Mouse (Mus musculus) hindbrain, embryonic 12.5 days (tissue): Measurements from ENCODE around the gene Krtap5-4. TPM values are rescaled to one million over a fixed set of nuclear protein-coding genes. Genes with fewer than 3 reads are reported as not detected.
"Not testable (repeated sequence)": the region's sequence is repeated elsewhere in the genome, so short reads cannot be mapped to it uniquely, and the experiment has no call there.

Experiments
- ATAC-seq: fragments of 200-750 bp; cut with Nextera tagmentation; 2 replicates; pipeline ENCODE4 v1.8.0; 2017; ENCODE audit warnings: moderate TSS enrichment; ENCODE audit not compliant: low FRiP score
- H3K27ac ChIP-seq: fragments of 300-500 bp; sonication (generic); 2 replicates; pipeline ENCODE4 v1.5.1; 2016; ENCODE audit warnings: mild to moderate bottlenecking
- H3K27me3 ChIP-seq: fragments of 300-500 bp; sonication (generic); 2 replicates; pipeline ENCODE4 v1.6.1; 2016; ENCODE audit warnings: mild to moderate bottlenecking
- H3K36me3 ChIP-seq: fragments of 300-500 bp; sonication (generic); 2 replicates; pipeline ENCODE4 v1.6.1; 2016; ENCODE audit warnings: mild to moderate bottlenecking
- H3K4me1 ChIP-seq: fragments of 300-500 bp; sonication (generic); 2 replicates; pipeline ENCODE4 v1.6.1; 2016
- H3K4me2 ChIP-seq: fragments of 300-500 bp; sonication (generic); replicated peaks from 2 replicates; pipeline ENCODE4 v1.6.1; 2016; ENCODE audit warnings: mild to moderate bottlenecking
- H3K4me3 ChIP-seq: fragments of 300-500 bp; sonication (generic); 2 replicates; pipeline ENCODE4 v1.5.1; 2016; ENCODE audit warnings: mild to moderate bottlenecking
- H3K9ac ChIP-seq: fragments of 300-500 bp; sonication (generic); 2 replicates; pipeline ENCODE4 v1.6.1; 2016; ENCODE audit warnings: mild to moderate bottlenecking, moderate library complexity
- H3K9me3 ChIP-seq: fragments of 300-500 bp; sonication (generic); replicated peaks from 2 replicates; pipeline ENCODE4 v1.6.1; 2016; ENCODE audit warnings: mild to moderate bottlenecking
- WGBS: fragments of 180-500 bp; shearing (Covaris S2); methylation state at CpG from one replicate; pipeline ENCODE4 v1.1.7; 2016; 5-methylcytosine and 5-hydroxymethylcytosine counted together
- polyA plus RNA-seq: library from polyadenylated mRNA; unstranded; fragments of >200 nt; fragmentation: Nextera tagmentation; extraction: Ambion mirVana; gene quantifications from 2 replicates; pipeline ENCODE4 v1.2.1, GENCODE M21; 2016

Gene Krtap5-4
- polyA plus RNA-seq, 1 experiment from 2014 or later, result not detected

DNA sequence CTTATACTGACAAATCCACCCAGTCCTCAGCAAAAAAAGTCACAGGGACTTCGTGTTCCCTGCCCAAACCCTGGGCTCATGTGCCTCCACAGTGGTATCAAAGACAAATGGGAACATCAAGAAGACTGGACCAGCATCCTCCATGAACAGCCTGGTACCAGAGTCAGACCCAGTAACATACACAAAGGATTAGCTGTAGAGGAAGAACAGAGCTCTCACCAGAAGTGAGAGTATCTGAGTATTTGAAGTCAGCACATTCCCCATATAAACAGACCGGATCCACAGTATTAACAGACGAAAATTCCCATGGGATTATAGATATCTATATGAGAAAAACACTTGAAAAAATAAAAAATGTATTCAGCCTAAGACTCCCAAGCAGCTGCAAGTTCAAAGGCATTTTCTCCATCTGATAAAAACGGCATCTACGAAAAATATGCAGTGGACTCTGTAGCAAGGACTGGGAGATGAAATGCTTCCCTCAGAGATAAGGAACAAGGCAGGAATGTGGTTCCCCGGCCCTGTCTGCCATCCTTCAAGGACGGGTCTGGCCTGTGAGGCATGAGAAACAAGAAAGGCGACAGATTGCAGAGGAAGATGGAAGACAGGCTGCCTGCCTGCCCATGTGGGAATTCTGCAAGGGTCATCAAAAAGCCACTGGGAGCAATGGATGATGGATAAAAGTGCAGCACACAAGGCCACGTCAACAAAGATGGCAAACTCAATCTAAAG is 23.5 kb downstream of the Krtap5-4 start:
- Histone ChIP-seq H3K4me2 (no peak overlapping the region), H3K27me3 (no peaks in the 10 kb centered on the region), H3K4me1 (peaks cover 13% of the 10 kb centered on the region), H3K9me3 (no peaks in the 10 kb centered on the region), H3K36me3 (no peaks in the 10 kb centered on the region), H3K9ac (no peak overlapping the region), H3K4me3 (no peak overlapping the region), H3K27ac (no peak overlapping the region)
- 63% methylated on average over 9 of the region's 9 CpGs for WGBS
- no peak for ATAC-seq

DNA sequence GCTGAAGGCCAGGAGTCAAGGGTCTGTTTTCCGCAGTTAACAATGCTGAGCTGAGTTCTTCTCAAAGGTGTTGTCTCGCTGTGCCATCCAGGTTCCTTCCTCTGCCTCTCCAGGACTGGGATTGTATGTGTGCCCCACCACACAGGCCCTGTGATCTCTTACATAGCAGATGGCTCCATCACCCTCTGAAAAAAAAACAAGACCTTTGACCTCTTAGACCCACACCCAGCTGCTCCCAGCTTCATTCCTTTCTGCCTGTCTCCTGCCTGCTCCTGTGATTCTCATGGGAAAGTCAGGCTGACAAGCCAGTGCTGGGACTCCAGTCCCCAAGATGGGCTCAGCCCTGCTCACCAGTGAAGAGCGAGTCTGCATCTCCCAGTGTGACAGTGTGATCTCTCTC is 25.2 kb downstream of the Krtap5-4 start:
- H3K27ac ChIP-seq, result no peak overlapping the region
- no peaks in the 10 kb centered on the region for H3K9me3 ChIP-seq
- H3K4me1 ChIP-seq, result peaks cover 13% of the 10 kb centered on the region
- no peak for ATAC-seq
- no peaks in the 10 kb centered on the region for H3K27me3 ChIP-seq
- 66% methylated on average over 3 of the region's 3 CpGs for WGBS
- no peaks in the 10 kb centered on the region for H3K36me3 ChIP-seq
- H3K4me2 ChIP-seq, result no peak overlapping the region
- no peak overlapping the region for H3K4me3 ChIP-seq
- no peak overlapping the region for H3K9ac ChIP-seq

GRCm38 (mm10) chr7:142330271-142330724 is 26.9 kb downstream of the Krtap5-4 start:
- Histone ChIP-seq H3K27me3 (no peaks in the 10 kb centered on the region), H3K36me3 (no peaks in the 10 kb centered on the region), H3K9me3 (no peaks in the 10 kb centered on the region), H3K4me1 (peaks cover 13% of the 10 kb centered on the region), H3K27ac (no peak overlapping the region), H3K4me2 (no peak overlapping the region), H3K4me3 (no peak overlapping the region), H3K9ac (no peak overlapping the region)
- WGBS, result 63% methylated on average over 9 of the region's 9 CpGs
- ATAC-seq, result no peak

DNA sequence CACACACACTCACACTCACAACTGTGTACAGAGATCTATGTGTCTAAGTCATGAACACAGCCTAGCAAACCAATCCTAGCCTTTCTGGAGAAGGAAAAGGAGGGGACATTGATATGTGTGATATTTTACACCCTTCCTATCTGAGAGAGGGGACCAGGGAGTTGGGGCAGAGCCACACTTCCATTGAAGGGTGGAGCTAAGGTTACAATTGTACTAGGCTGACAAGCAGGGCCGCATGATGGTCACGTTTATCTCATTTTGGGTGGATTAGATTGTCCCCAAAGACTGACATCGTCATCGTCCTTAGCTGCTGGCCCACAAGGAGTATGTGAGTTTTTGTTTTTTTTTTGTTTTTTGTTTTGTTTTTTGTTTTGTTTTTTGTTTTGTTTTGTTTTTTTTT is 27.9 kb downstream of the Krtap5-4 start:
- Histone ChIP-seq H3K27me3 (no peaks in the 10 kb centered on the region), H3K9ac (no peak overlapping the region), H3K4me2 (no peak overlapping the region), H3K27ac (no peak overlapping the region), H3K9me3 (no peaks in the 10 kb centered on the region), H3K4me3 (no peak overlapping the region), H3K4me1 (peaks cover 13% of the 10 kb centered on the region), H3K36me3 (no peaks in the 10 kb centered on the region)
- 89% methylated on average over 4 of the region's 4 CpGs for WGBS
- ATAC-seq, result no peak

- H3K9me3 ChIP-seq, ATAC-seq, H3K27ac ChIP-seq, H3K4me2 ChIP-seq, H3K9ac ChIP-seq, H3K4me3 ChIP-seq, H3K36me3 ChIP-seq, H3K27me3 ChIP-seq: not testable (repeated sequence)
- 77% methylated on average over 4 of the region's 9 CpGs for WGBS
- peaks cover 13% of the 10 kb centered on the region for H3K4me1 ChIP-seq
Observed at GRCm38 (mm10) chr7:142332741-142333140, 29.4 kb downstream of the Krtap5-4 start.

DNA sequence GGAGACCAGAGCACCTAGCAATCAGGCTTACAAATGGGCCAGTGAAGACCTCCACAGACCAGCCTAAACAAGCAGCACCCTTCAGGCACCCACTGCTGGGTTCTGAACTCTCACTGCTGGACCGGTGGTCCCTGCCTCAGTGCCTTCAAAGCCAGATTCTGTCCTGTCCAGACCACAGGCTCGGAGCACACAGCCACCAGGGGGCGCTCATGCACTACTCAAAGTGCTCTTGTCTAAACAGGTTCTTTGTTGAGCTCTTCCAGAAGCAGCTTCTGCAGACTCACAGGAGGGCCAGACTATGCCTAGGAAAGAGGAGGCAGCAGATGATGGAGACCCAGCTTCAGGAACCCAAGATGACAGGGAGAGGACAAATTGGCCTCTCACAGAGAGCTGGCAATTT is 30.9 kb downstream of the Krtap5-4 start:
- H3K27ac ChIP-seq, result no peak overlapping the region
- peak; percentile 54; the same call in 1 of the 2 replicates for ATAC-seq
- 3% methylated on average over 3 of the region's 3 CpGs for WGBS

GRCm38 (mm10) chr7:142335151-142335550 is 31.8 kb downstream of the Krtap5-4 start:
- no peak for ATAC-seq
- H3K4me1 ChIP-seq, result peaks cover 4% of the 10 kb centered on the region
- no peak overlapping the region for H3K27ac ChIP-seq
- H3K36me3 ChIP-seq, result no peaks in the 10 kb centered on the region
- H3K9ac ChIP-seq, result no peak overlapping the region
- 85% methylated on average over 8 of the region's 8 CpGs for WGBS
- no peak overlapping the region for H3K4me2 ChIP-seq
- H3K27me3 ChIP-seq, result no peaks in the 10 kb centered on the region
- no peaks in the 10 kb centered on the region for H3K9me3 ChIP-seq
- H3K4me3 ChIP-seq, result no peak overlapping the region

More for the DNA sequence above, 30.9 kb downstream of the Krtap5-4 start:
- H3K4me1 ChIP-seq, result peaks cover 8% of the 10 kb centered on the region
- no peak overlapping the region for H3K4me3 ChIP-seq
- no peak overlapping the region for H3K4me2 ChIP-seq
- H3K36me3 ChIP-seq, result no peaks in the 10 kb centered on the region
- no peak overlapping the region for H3K9ac ChIP-seq
- no peaks in the 10 kb centered on the region for H3K9me3 ChIP-seq
- H3K27me3 ChIP-seq, result no peaks in the 10 kb centered on the region

DNA sequence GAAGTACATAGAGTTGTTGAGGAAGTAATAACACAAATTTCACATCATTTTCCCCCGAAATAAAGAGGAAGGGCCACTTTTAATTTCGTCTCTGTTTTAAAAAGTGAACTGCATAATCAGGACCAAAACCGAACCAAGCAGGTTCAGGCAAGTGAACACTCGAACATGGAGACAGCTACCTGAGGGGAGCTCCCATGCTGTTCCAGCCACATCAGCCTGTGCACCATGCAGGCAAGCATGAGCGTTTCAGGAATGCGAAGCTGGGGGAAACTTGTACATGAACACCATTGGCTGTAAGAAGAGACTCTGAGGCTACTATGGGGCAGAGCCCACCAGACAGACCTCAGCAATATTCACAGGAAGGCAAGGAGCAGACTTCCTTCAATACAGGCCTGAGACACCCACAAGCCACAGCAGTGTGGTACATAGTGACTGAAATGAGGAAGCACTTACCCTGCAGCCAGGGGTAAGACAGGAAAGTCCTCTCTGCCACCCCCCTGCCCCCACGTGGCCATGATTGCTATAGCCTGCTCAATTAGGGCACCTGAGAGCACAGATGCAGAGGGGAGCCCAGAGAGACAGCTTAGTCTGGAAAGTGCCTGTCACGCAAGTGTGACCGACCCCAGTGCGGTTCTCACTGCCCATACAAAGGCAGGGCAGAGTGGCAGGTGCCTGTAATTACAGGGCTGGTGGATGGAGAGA is 37.1 kb downstream of the Krtap5-4 start:
- Histone ChIP-seq H3K27me3 (no peaks in the 10 kb centered on the region), H3K9ac (no peak overlapping the region), H3K4me3 (no peak overlapping the region), H3K4me2 (no peak overlapping the region), H3K9me3 (no peaks in the 10 kb centered on the region), H3K27ac (no peak overlapping the region), H3K4me1 (peaks cover 6% of the 10 kb centered on the region; the same call in 1 of the 2 replicates), H3K36me3 (no peaks in the 10 kb centered on the region)
- ATAC-seq, result no peak
- WGBS, result 64% methylated on average over 10 of the region's 10 CpGs

DNA sequence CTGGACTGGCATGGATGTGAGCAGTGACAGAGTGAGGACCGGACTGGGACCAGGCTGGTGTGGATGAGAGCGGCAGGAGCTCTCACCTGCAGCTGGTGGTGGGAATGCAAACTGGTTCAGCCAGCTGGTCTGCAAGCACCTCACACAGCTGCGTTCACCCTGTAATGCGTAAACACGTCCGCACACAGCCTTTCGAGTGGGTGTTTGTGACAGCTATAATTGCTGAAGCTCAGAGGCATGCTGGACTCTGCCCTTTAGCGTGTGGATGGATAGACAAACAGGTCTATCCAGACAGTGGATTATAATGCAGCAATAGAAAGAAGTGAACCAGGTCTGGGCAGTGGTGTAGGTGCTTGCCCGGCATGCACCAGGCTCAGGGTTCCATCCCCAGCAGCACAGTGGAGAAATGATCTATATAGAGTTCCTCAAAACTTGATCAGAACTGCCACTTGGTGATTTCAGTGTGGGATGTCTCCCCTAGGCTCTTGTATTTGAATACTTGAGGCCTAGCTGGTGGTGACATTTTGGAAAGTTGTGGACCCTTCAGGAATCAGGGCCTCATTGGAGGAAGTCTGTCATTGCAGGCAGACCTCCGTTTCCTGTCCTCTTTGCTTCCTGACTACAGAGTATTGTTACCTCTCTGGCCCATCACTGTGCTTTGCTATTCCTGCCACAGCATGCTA is 38.4 kb downstream of the Krtap5-4 start:
- 81% methylated on average over 10 of the region's 10 CpGs for WGBS
- Histone ChIP-seq H3K4me2 (no peak overlapping the region), H3K36me3 (no peaks in the 10 kb centered on the region), H3K4me1 (peaks cover 6% of the 10 kb centered on the region; the same call in 1 of the 2 replicates), H3K9me3 (no peaks in the 10 kb centered on the region), H3K27ac (no peak overlapping the region), H3K4me3 (no peak overlapping the region), H3K27me3 (no peaks in the 10 kb centered on the region), H3K9ac (0 out of 2 replicates have a peak overlapping the region, but pooled peaks have one; percentile 3)
- no peak for ATAC-seq

- Histone ChIP-seq H3K4me2 (no peak overlapping the region), H3K36me3 (no peaks in the 10 kb centered on the region), H3K4me1 (peaks cover 6% of the 10 kb centered on the region; the same call in 1 of the 2 replicates), H3K9me3 (no peaks in the 10 kb centered on the region), H3K27ac (no peak overlapping the region), H3K9ac (no peak overlapping the region), H3K27me3 (0 out of 2 replicates have a peak, but pooled peaks cover under 1% of the 10 kb centered on the region), H3K4me3 (no peak overlapping the region)
- 79% methylated on average over 3 of the region's 3 CpGs for WGBS
- ATAC-seq, result no peak
Observed at GRCm38 (mm10) chr7:142342247-142342640, 38.9 kb downstream of the Krtap5-4 start.

- WGBS, result 77% methylated on average over 4 of the region's 4 CpGs
Observed at GRCm38 (mm10) chr7:142347542-142347941, 44.2 kb downstream of the Krtap5-4 start.

DNA sequence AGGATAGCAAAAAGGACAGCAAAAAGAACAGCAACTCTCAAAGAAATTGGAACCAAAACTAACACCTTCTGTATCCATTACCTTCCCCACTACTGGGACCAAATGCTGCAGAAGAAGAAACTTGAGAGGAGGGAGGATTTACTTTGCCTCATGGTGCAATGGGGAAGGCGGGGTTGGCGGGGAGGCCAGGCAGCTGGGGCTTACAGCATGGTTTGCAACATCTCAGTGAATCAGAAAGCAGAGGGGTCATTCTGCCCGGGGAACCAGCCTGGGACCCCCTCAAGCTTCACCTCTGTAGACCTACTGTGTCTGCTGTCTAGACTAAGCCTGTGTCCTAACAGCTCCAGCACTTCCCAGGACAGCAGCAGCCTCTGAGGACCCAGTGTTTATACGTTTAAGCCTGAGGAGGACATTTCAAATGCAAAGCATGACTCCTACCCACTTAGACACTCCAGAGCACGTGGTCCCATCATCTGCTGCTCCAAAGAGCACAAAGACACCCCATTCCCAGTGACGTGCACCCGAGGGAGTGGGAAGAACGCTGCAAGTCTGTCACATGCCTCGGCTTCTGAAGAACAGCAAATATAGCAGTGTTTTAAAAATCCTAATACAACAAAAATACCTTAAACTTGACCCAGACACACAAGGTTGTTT is 46.1 kb downstream of the Krtap5-4 start:
- H3K9ac ChIP-seq, result no peak overlapping the region
- H3K27me3 ChIP-seq, result 0 out of 2 replicates have a peak, but pooled peaks cover 3% of the 10 kb centered on the region
- H3K9me3 ChIP-seq, result no peaks in the 10 kb centered on the region
- 14% methylated on average over 9 of the region's 9 CpGs for WGBS
- H3K4me2 ChIP-seq, result peak overlapping the region; percentile 25; the same call in 1 of the 2 replicates
- ATAC-seq, result peak; percentile 80
- peaks cover 13% of the 10 kb centered on the region for H3K4me1 ChIP-seq
- H3K36me3 ChIP-seq, result no peaks in the 10 kb centered on the region
- no peak overlapping the region for H3K27ac ChIP-seq
- H3K4me3 ChIP-seq, result no peak overlapping the region

More at GRCm38 (mm10) chr7:142347542-142347941, 44.2 kb downstream of the Krtap5-4 start:
- ATAC-seq, result no peak
- no peak overlapping the region for H3K9ac ChIP-seq
- H3K4me2 ChIP-seq, result no peak overlapping the region
- no peak overlapping the region for H3K4me3 ChIP-seq
- H3K36me3 ChIP-seq, result no peaks in the 10 kb centered on the region
- H3K27me3 ChIP-seq, result 0 out of 2 replicates have a peak, but pooled peaks cover 3% of the 10 kb centered on the region
- H3K27ac ChIP-seq, result no peak overlapping the region
- peaks cover 13% of the 10 kb centered on the region for H3K4me1 ChIP-seq
- no peaks in the 10 kb centered on the region for H3K9me3 ChIP-seq
